Mouse (Mus musculus): ENCODE data around the gene Aqp9.

The Aqp9 gene

GRCm38 (mm10) chr9:71167473-71168215 is 838 bp downstream of the Aqp9 start:
- DNase-seq (ENCODE audit: low read depth, low spot score), result no peak

GRCm38 (mm10) chr9:71166871-71167465 is 1.5 kb downstream of the Aqp9 start:
- DNase-seq (ENCODE audit: low read depth, low spot score), result no peak

DNA sequence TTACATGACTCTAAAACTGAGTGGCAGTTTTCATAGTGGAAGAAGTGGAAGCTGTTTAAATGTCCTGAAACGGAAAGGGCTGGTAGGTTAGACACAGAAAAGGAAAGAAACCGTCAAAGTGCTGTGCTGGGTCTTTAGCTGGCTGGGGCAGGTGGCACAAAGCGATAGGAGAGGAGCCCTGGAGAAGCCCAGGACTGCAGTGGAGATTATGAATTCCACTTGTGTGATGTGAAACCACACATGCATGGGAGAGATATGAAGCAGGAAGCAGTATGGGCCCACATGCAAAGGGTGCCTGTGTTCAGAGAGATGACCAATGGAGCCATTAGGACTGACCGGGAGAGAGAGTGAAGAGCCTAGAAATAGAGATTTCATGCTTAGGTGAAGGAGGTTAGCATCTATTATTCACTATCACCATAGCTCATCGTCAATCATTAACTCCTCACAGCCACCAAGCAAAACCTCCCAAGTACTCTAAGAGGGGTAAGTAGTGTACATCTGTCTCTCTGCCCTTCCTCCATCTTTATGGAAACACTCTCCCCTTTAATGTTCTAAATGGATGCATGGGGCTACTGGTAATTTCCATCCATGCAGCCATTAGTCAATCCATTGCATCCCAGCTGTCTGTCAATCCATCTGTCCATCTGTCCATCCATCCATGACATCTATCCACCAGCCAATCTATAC is 2.3 kb downstream of the Aqp9 start:
- no peak for DNase-seq (ENCODE audit: low read depth, low spot score)

- no peak for DNase-seq (ENCODE audit: low read depth, low spot score)
Measured at GRCm38 (mm10) chr9:71165510-71165909, 3.0 kb downstream of the Aqp9 start.

DNA sequence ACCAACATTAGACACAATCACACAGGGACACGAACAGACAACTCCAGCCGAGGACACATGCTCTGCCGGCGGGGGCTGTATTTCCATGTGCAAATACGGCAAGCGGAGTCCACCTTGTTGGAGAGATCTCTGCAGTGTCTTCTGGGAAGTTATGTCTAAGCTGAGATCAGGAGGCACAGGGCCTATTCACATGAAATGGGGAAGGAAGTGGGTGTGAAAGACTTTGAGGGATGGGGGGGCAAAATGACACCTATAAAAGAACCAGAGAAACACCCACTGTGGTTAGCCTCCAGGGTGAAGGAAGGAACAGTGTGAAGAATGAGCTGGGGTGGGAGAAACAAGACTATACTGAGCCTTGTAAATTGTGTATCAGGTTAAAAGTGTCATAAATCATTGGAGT is 3.4 kb downstream of the Aqp9 start:
- no peak for DNase-seq (ENCODE audit: low read depth, low spot score)

GRCm38 (mm10) chr9:71164353-71164752 is 4.1 kb downstream of the Aqp9 start:
- no peak for DNase-seq (ENCODE audit: low read depth, low spot score)

DNA sequence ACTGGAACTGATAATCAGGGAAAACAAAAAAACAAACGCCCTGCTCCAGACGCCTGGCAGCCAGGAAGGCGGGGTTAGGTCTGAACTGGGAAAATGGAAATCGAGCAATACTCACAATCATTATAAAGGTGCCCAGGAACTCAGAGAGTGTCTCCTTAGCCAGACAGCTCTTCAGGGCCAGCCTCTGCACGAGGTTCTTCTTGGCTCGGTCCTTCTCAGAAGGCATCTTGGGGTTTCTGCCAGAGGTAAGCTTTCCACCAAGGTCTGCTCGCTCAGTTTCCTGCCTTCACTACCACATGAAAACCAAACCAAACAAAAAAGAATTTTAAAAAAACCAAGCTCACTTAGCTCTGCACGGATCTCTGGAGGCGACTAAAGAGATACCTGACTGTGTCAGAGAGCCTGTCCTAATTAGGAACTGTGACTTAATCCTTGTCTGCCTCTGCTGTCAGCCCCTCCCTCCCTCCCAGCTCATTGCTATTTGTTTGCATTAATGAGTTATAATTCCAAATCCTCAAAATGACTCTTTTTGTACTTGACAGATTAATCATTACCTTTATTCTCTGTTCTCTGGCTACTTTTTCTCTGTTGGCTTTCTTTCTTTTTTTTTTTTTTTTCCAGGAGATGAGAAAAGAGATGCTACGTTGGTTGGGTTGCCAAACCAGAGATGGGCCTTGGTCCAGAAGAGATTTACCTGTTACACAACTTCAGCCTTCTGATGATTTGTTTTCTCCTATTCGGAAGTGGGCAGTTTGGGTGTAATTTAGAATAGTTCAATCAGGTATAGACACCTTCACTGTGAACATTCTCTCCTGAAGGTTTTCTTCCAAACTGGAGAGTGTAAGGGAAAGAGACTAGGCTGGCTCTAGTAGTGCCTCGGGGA is 5.4 kb downstream of the Aqp9 start:
- DNase-seq (ENCODE audit: low read depth, low spot score), result no peak

DNA sequence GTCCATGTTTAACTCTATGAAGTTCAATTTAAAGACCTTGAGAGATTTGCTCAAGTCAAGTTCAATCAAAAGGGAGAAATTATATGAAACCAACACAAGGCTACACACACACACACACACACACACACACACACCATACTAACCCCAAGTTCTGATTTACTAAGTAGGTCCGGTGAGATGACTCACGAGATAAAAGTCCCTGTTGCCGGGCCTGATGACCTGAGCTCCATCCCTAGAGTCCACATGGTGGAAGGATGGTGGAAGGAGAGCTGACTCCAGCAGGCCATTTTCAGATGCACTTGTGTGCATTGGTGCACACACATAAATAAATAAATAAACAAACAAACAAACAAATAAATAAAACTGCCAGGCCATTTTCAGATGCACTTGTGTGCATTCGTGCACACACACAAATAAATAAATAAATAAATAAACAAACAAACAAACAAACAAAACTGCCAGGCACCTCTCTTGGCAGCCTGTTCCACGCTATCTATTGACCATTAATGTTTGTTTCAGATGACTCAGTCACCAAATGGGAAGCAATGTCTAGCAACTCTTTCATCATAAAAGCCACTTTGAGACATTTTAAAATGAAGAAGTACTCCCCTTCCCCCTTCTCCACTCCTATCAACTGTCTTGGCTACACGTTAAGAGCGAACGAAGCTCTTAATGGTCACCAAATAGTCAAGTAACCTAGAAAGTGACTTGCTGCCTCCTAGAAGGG is 6.2 kb downstream of the Aqp9 start:
- DNase-seq (ENCODE audit: low read depth, low spot score), result no peak

DNA sequence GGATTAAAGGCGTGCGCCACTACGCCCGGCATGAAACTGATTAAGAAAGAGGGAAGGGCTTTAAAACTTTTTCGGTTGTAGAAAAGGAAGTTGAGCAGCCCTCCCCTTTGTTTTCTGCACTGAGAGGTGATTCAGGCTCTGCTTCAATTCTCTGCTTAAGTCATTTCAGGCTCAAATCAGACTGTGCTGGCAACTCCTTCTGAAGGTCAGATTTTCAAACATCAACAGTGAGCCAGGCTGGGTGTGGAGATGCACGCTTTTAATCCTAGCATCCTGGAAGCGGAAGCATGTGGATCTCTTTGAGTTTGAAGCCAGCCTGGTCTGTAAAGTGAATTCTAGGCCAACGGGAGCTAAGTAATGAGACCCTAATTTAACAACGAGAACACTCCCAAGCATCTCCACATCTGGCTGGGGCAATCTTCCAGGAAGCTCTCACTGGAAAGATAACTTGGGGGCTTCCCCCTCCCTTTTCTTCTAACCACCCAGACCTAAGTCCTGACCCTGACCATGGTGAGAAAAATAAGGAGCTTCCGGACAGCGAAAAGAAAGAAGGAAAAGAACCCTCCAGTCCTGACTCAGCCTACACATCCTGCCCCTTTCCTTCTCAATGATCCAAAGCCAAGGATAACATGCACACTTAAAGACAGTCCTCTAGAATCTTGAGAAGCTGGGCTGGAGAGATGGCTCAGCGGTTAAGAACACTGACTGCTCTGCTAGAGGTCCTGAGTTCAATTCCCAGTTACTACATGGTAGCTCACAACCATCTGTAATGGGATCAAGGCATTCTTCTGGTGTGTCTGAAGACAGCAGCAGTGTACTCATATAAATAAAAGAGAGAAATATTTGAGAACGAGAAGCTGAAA is 7.4 kb downstream of the Aqp9 start:
- DNase-seq (ENCODE audit: low read depth, low spot score), result no peak

DNA sequence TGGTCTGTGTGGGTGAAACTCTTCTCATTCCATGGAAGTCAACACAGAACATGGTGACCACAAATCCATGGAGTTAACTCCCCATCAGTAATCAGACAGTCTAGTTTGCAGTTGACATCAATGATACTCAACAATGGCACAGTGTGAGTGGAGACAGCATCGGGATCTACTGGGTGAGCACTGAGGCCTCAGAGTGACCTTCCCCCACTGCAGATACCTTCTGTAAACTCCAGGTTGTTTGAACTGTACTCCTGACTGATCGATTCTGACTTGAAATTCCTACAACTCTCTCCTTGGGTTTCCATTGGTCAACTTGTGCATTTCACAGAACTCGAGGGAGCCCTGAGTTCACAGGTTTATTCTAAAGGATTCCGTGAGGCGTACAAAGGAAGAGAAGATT is 8.8 kb downstream of the Aqp9 start:
- DNase-seq (ENCODE audit: low read depth, low spot score), result no peak

- no peak for DNase-seq (ENCODE audit: low read depth, low spot score)
Measured at GRCm38 (mm10) chr9:71159060-71159626, 9.3 kb downstream of the Aqp9 start.

DNA sequence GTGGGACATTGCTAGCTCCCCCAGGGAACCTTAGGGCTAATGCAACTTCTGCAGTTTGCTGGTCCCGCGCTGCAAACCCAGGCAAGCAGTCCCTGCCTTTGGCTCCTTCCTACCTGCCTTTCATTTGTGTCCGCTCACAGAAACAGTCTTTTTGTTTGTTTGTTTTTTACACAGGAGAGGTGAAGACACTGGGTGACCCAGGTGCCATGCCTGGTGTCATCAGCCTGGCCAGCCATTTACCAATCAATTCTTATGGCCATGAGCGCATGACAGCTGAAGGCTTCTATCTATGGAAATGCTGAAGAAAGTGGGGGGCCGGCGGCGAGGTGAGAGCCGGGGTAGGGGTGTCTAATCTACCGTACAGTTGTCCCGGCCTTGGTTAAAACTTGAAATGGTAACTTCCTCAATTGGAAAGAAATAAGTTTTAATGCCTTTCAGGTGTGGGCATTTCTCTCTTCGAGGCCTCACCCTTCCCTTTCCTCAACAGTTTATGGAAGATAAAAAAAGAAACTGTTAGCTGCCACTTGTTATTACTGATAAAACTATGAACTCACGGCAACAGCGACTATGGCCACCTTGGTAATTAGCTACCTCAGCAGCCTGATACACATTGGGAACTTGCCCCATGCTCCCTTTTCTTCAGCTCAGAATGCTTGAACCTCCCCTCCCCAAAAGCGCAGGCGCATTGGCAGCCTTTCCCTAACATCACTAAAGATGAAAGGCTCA is 10.4 kb downstream of the Aqp9 start:
- no peak for DNase-seq (ENCODE audit: low read depth, low spot score)

GRCm38 (mm10) chr9:71156447-71157035 is 11.9 kb downstream of the Aqp9 start:
- no peak for DNase-seq (ENCODE audit: low read depth, low spot score)

- peak; percentile 84 for DNase-seq (ENCODE audit: low read depth, low spot score)
Measured at GRCm38 (mm10) chr9:71155399-71156005, 13.0 kb downstream of the Aqp9 start.

- DNase-seq (ENCODE audit: low read depth, low spot score), result no peak
Measured at GRCm38 (mm10) chr9:71151386-71151785, 17.1 kb downstream of the Aqp9 start.

DNA sequence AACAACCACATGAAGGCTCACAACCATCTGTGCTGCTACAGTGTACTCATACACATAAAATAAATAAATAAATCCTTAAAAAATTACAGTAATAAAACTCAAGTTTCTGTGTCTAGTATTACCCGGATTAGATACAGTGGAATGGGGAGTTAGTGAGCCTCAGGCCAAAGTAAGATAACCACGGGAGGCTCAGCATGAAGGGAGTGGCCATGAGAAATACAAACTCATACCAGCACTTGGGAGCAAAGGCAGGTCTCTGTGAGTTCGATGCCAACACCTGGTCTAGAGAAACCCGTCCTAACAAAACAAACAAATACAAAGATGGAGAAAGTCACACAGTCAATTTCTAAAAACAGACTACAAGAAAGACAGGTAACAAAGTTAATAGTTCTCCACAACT is 18.3 kb downstream of the Aqp9 start:
- DNase-seq (ENCODE audit: low read depth, low spot score), result no peak

DNA sequence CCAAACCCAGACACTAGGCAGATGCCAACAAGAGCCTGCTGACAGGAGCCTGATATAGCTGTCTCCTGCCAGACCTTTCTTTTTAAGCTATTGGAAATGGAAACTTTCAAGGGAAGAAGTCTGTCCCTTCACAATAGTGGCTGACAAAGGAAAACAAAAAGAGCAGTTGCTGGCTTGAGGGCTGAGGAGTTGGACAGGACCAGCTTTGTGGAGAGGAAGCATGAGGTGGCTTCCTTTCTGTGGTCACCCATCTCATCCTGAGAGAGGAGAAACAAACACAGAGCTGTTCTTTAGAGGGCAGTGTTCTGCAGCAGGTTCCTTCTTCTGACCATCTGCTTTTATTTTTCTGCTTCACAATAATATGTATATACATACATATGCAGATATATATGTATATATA is 19.6 kb downstream of the Aqp9 start:
- DNase-seq (ENCODE audit: low read depth, low spot score), result no peak

GRCm38 (mm10) chr9:71146210-71146609 is 22.3 kb downstream of the Aqp9 start:
- no peak for DNase-seq (ENCODE audit: low read depth, low spot score)
